Mouse (Mus musculus): ENCODE data around the gene Cnfn. TPM values are rescaled to one million over a fixed set of nuclear protein-coding genes. Genes with fewer than 3 reads are reported as not detected.
"Not testable (repeated sequence)": the region's sequence is repeated elsewhere in the genome, so short reads cannot be mapped to it uniquely, and the experiment has no call there.

Gene Cnfn
- polyA plus RNA-seq, 1 experiment from 2014 or later, result not detected

DNA sequence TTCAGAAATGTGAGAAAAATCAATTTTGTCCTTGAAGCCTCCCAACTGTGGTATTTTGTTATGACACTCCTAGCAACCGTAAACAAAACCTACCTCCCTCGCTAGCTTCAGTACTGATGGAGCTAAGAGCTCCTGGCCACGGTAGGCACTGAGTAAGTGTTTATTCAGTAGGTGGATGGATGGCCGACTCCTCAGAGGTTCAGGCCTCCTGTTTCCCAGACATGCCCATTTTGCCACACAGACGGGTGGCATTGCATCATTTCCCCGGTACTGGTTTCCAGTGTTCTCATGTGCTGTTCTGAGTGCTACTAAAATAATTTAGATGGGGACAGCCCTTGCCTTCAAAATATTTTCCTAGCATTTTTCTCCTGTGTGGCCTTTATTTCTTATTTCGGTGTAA lies 36.9 kb upstream of the Cnfn start:
- Histone ChIP-seq H3K27ac (ENCODE audit: low read length) (no peak overlapping the region), H3K4me1 (ENCODE audit: insufficient read depth, low read depth, low read length) (peaks cover 7% of the 10 kb centered on the region; the same call in 1 of the 2 replicates), H3K4me2 (replicated peaks; ENCODE audit: low read depth, low read length) (no peak overlapping the region), H3K4me3 (ENCODE audit: low read depth, low read length) (no peak overlapping the region), H3K36me3 (ENCODE audit: insufficient read depth, low read length) (no peaks in the 10 kb centered on the region), H3K27me3 (replicated peaks; ENCODE audit: insufficient read depth, low read length) (no peaks in the 10 kb centered on the region), H3K9me3 (ENCODE audit: low read length) (no peaks in the 10 kb centered on the region), H3K9ac (replicated peaks; ENCODE audit: low read depth) (no peak overlapping the region)
- DNase-seq (ENCODE audit: low spot score) (no peak), ATAC-seq (no peak)
- 61% methylated on average over 7 of the region's 7 CpGs for WGBS
- TF ChIP-seq CTCF (IDR thresholded peaks at IDR 0.05), result no peak
- no peak for TF ChIP-seq EP300 (IDR thresholded peaks at IDR 0.05)

DNA sequence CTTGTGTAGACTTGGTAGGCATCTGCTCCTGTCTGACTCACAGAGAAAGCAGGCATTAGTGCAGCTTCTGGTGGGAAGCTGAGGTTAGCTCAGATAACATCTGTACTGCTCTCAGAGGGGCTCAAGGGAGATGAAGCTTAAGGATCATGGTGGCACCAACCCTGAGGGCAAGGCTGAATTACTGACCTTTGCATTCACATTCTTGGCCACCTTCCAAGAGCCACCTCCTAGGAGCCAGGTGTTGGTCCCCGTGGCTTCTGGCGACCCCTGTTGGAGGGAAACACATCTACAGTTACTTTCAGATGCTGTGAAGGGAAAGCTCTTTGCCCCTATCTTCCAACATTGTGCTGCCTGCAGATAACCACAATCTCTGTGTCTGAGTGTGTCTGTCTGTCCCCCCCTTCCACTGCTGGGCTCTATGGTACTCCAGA lies 33.2 kb upstream of the Cnfn start:
- Histone ChIP-seq H3K4me3 (ENCODE audit: low read depth, low read length) (no peak overlapping the region), H3K4me2 (replicated peaks; ENCODE audit: low read depth, low read length) (no peak overlapping the region), H3K9me3 (ENCODE audit: low read length) (no peaks in the 10 kb centered on the region), H3K27me3 (replicated peaks; ENCODE audit: insufficient read depth, low read length) (no peaks in the 10 kb centered on the region), H3K9ac (replicated peaks; ENCODE audit: low read depth) (no peak overlapping the region), H3K27ac (ENCODE audit: low read length) (no peak overlapping the region), H3K4me1 (ENCODE audit: insufficient read depth, low read depth, low read length) (peaks cover 7% of the 10 kb centered on the region; the same call in 1 of the 2 replicates), H3K36me3 (ENCODE audit: insufficient read depth, low read length) (no peaks in the 10 kb centered on the region)
- 3% methylated on average over 2 of the region's 2 CpGs for WGBS
- peak; percentile 83 for DNase-seq (ENCODE audit: low spot score)
- TF ChIP-seq EP300 (IDR thresholded peaks at IDR 0.05), result no peak
- TF ChIP-seq CTCF (IDR thresholded peaks at IDR 0.05), result peak; percentile 82
- peak; percentile 75 for ATAC-seq

DNA sequence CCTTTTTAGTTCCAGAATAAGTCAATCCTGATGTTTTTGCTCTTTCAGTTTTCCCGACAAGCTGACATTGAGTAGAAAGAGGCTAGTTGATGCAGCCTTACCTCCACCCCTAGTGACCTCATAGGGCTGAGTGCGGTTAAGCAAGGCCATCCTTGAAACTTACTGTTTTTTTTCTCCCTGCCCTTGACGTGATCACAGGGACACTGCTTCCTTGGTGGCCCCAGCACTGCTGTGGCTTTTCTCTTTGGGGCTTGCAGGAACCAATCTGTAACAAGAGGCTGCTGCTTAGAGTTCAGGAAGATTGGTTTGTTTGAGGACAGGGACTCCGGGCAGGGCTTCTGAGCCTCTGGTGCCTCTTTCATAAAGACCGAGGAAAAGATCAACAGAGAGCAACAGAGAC lies 32.5 kb upstream of the Cnfn start:
- H3K9ac ChIP-seq (replicated peaks; ENCODE audit: low read depth), result no peak overlapping the region
- no peaks in the 10 kb centered on the region for H3K9me3 ChIP-seq (ENCODE audit: low read length)
- H3K4me1 ChIP-seq (ENCODE audit: insufficient read depth, low read depth, low read length), result peaks cover 7% of the 10 kb centered on the region; the same call in 1 of the 2 replicates
- ATAC-seq (peak; percentile 82), DNase-seq (ENCODE audit: low spot score) (peak; percentile 65)
- no peaks in the 10 kb centered on the region for H3K36me3 ChIP-seq (ENCODE audit: insufficient read depth, low read length)
- no peaks in the 10 kb centered on the region for H3K27me3 ChIP-seq (replicated peaks; ENCODE audit: insufficient read depth, low read length)
- no peak overlapping the region for H3K4me3 ChIP-seq (ENCODE audit: low read depth, low read length)
- H3K27ac ChIP-seq (ENCODE audit: low read length), result no peak overlapping the region
- TF ChIP-seq CTCF (IDR thresholded peaks at IDR 0.05), result no peak
- no peak for TF ChIP-seq EP300 (IDR thresholded peaks at IDR 0.05)
- 37% methylated on average over 5 of the region's 5 CpGs for whole genome bisulfite sequencing
- H3K4me2 ChIP-seq (replicated peaks; ENCODE audit: low read depth, low read length), result no peak overlapping the region

- no peak overlapping the region for H3K9ac ChIP-seq (replicated peaks; ENCODE audit: low read depth)
Observed at GRCm38 (mm10) chr7:25401551-25401950, 32.0 kb upstream of the Cnfn start.

GRCm38 (mm10) chr7:25399028-25399427 lies 29.5 kb upstream of the Cnfn start:
- not testable (repeated sequence) for H3K9ac ChIP-seq (replicated peaks; ENCODE audit: low read depth)

More at GRCm38 (mm10) chr7:25401551-25401950, 32.0 kb upstream of the Cnfn start:
- Histone ChIP-seq H3K36me3 (ENCODE audit: insufficient read depth, low read length) (no peaks in the 10 kb centered on the region), H3K4me3 (ENCODE audit: low read depth, low read length) (no peak overlapping the region), H3K4me1 (ENCODE audit: insufficient read depth, low read depth, low read length) (peaks cover 7% of the 10 kb centered on the region; the same call in 1 of the 2 replicates), H3K4me2 (replicated peaks; ENCODE audit: low read depth, low read length) (no peak overlapping the region), H3K27me3 (replicated peaks; ENCODE audit: insufficient read depth, low read length) (no peaks in the 10 kb centered on the region), H3K27ac (ENCODE audit: low read length) (no peak overlapping the region), H3K9me3 (ENCODE audit: low read length) (no peaks in the 10 kb centered on the region)
- WGBS, result 54% methylated on average over 2 of the region's 2 CpGs
- ATAC-seq (no peak), DNase-seq (ENCODE audit: low spot score) (no peak)
- TF ChIP-seq CTCF (IDR thresholded peaks at IDR 0.05) (no peak), EP300 (IDR thresholded peaks at IDR 0.05) (no peak)

DNA sequence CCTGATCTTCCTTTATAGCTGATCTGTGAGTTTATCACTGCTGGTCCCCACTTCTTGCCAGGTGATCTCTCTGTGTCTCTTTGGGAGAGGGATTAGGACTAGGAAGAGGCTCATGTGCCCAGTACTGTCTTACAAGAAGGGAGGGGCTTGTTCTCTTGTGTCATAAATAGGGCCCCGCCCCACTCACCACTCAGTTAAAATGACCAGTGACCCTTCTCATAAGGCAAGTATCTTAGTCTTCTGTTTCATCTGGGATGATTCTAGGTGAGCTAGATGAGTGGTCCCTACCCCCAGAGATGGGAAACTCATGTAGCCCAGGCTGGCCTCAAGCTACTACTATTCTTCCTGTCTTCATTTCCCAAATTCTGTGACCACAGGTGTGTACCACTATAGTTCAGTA lies 29.1 kb upstream of the Cnfn start, which contains the start of gene Lipe:
Gene Lipe (minus strand): TSS at position 101 of the 400 bp plus-strand sequence.
- ATAC-seq (no peak), DNase-seq (ENCODE audit: low spot score) (no peak)
- Histone ChIP-seq H3K27me3 (replicated peaks; ENCODE audit: insufficient read depth, low read length) (no peaks in the 10 kb centered on the region), H3K4me2 (replicated peaks; ENCODE audit: low read depth, low read length) (no peak within 1 kb of the TSS), H3K4me1 (ENCODE audit: insufficient read depth, low read depth, low read length) (peaks cover 18% of the 10 kb centered on the region; the same call in 1 of the 2 replicates), H3K4me3 (ENCODE audit: low read depth, low read length) (no peak within 1 kb of the TSS), H3K9ac (replicated peaks; ENCODE audit: low read depth) (no peak within 1 kb of the TSS), H3K27ac (ENCODE audit: low read length) (no peak within 1 kb of the TSS), H3K36me3 (ENCODE audit: insufficient read depth, low read length) (no peaks in the 10 kb centered on the region), H3K9me3 (ENCODE audit: low read length) (no peaks in the 10 kb centered on the region)
- TF ChIP-seq EP300 (IDR thresholded peaks at IDR 0.05), result no peak
- no peak for TF ChIP-seq CTCF (IDR thresholded peaks at IDR 0.05)
- WGBS, result 100% methylated on average over 1 of the region's 1 CpGs

More at GRCm38 (mm10) chr7:25399028-25399427, 29.5 kb upstream of the Cnfn start:
- not testable (repeated sequence) for H3K4me2 ChIP-seq (replicated peaks; ENCODE audit: low read depth, low read length); H3K9me3 ChIP-seq (ENCODE audit: low read length); H3K36me3 ChIP-seq (ENCODE audit: insufficient read depth, low read length); H3K4me3 ChIP-seq (ENCODE audit: low read depth, low read length); ATAC-seq; DNase-seq (ENCODE audit: low spot score); H3K27ac ChIP-seq (ENCODE audit: low read length); H3K27me3 ChIP-seq (replicated peaks; ENCODE audit: insufficient read depth, low read length)
- peaks cover 14% of the 10 kb centered on the region; the same call in 1 of the 2 replicates for H3K4me1 ChIP-seq (ENCODE audit: insufficient read depth, low read depth, low read length)

- H3K4me3 ChIP-seq (ENCODE audit: low read depth, low read length), result no peak overlapping the region
- H3K4me1 ChIP-seq (ENCODE audit: insufficient read depth, low read depth, low read length), result peaks cover 13% of the 10 kb centered on the region; the same call in 1 of the 2 replicates
- no peaks in the 10 kb centered on the region for H3K36me3 ChIP-seq (ENCODE audit: insufficient read depth, low read length)
- ATAC-seq (no peak), DNase-seq (ENCODE audit: low spot score) (no peak)
- peak overlapping the region; percentile 84 for H3K27ac ChIP-seq (ENCODE audit: low read length)
- WGBS, result 91% methylated on average over 14 of the region's 14 CpGs
- no peaks in the 10 kb centered on the region for H3K27me3 ChIP-seq (replicated peaks; ENCODE audit: insufficient read depth, low read length)
- H3K4me2 ChIP-seq (replicated peaks; ENCODE audit: low read depth, low read length), result peak overlapping the region; percentile 68; the same call in 1 of the 2 replicates
- no peak for TF ChIP-seq CTCF (IDR thresholded peaks at IDR 0.05)
- no peak for TF ChIP-seq EP300 (IDR thresholded peaks at IDR 0.05)
- no peaks in the 10 kb centered on the region for H3K9me3 ChIP-seq (ENCODE audit: low read length)
- H3K9ac ChIP-seq (replicated peaks; ENCODE audit: low read depth), result no peak overlapping the region
Observed at GRCm38 (mm10) chr7:25396621-25397020, 27.1 kb upstream of the Cnfn start.

Measured in lung, postnatal 0 days (tissue).